Mouse (Mus musculus) kidney, adult 2 months (tissue): ENCODE data around the gene Nmrk1. TPM values are rescaled to one million over a fixed set of nuclear protein-coding genes. Genes with fewer than 3 reads are reported as not detected.

ENCODE experiments used
- DNase-seq: peaks from one replicate; pipeline ENCODE4 v3.0.0; 2021
- H3K27ac ChIP-seq: fragments of 200-500 bp; 2 replicates; pipeline ENCODE4 v1.5.1; 2012; ENCODE audit warnings: low read depth, low read length, control low read depth, inconsistent platforms; ENCODE audit not compliant: insufficient read depth
- H3K27me3 ChIP-seq: fragments of 200-500 bp; replicated peaks from 2 replicates; pipeline ENCODE4 v1.6.1; 2012; ENCODE audit warnings: mild to moderate bottlenecking, moderate library complexity, low read length, inconsistent platforms; ENCODE audit not compliant: control insufficient read depth, insufficient read depth
- H3K36me3 ChIP-seq: fragments of 200-500 bp; 2 replicates; pipeline ENCODE4 v1.6.1; 2012; ENCODE audit warnings: mild to moderate bottlenecking, moderate library complexity, low read length, inconsistent platforms; ENCODE audit not compliant: control insufficient read depth, insufficient read depth
- H3K4me1 ChIP-seq: fragments of 200-500 bp; 2 replicates; pipeline ENCODE4 v1.6.1; 2011; ENCODE audit warnings: low read length; ENCODE audit not compliant: control insufficient read depth, insufficient read depth
- H3K4me3 ChIP-seq: fragments of 200-500 bp; 2 replicates; pipeline ENCODE4 v1.5.1; 2011; ENCODE audit warnings: mild to moderate bottlenecking, low read depth, low read length, control low read depth; ENCODE audit not compliant: insufficient read depth
- CTCF ChIP-seq: fragments of 200-500 bp; conservative IDR thresholded peaks from 2 replicates; pipeline ENCODE4 v1.5.1; 2011; ENCODE audit warnings: low read depth, mild to moderate bottlenecking, control low read depth, low read length, moderate library complexity, mixed read lengths; ENCODE audit not compliant: insufficient read depth, insufficient read length
- POLR2A ChIP-seq: fragments of 200-500 bp; IDR thresholded peaks from one replicate; pipeline ENCODE4 v1.6.1; 2011; ENCODE audit warnings: low read depth, low read length, control low read depth
- WGBS: fragments of 180-500 bp; shearing (Covaris S2); methylation state at CpG from one replicate; pipeline ENCODE4 v1.1.7; 2018; 5-methylcytosine and 5-hydroxymethylcytosine counted together
- polyA plus RNA-seq: library from polyadenylated mRNA; depleted of rRNA; stranded (reverse); fragments of >200 nt; gene quantifications from 2 replicates; pipeline ENCODE4 v1.2.3, GENCODE M21; 2012; rRNA removed

The Nmrk1 gene
- polyA plus RNA-seq, 1 experiment, result 78.6 TPM

DNA sequence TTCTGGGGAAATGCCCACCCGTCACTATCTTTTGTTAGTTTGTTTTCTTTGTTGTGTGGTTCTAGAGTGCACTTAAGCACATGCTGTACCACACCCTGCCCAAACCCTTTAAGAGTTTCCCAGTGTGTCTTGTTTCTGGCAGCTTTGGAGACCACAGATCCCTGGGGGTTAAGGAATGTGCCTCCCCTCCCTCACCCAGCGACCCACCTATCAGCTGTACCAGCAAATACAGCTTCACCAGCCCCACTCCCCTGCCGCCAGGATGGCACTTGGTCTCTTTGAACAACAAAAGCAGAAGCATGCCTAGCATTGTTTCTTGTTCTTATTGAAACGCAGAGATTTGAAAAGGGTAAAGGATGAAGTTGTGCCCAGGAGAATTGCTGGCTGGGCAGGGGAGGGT lies 41.4 kb downstream of the Nmrk1 start:
- no peaks in the 10 kb centered on the region for H3K27me3 ChIP-seq
- H3K27ac ChIP-seq, result no peak overlapping the region
- no peak overlapping the region for H3K4me3 ChIP-seq
- no peak for TF ChIP-seq POLR2A
- TF ChIP-seq CTCF, result no peak
- 66% methylated on average over 4 of the region's 4 CpGs for WGBS
- peaks cover 9% of the 10 kb centered on the region; the same call in 1 of the 2 replicates for H3K4me1 ChIP-seq
- no peaks in the 10 kb centered on the region for H3K36me3 ChIP-seq
- no peak for DNase-seq

DNA sequence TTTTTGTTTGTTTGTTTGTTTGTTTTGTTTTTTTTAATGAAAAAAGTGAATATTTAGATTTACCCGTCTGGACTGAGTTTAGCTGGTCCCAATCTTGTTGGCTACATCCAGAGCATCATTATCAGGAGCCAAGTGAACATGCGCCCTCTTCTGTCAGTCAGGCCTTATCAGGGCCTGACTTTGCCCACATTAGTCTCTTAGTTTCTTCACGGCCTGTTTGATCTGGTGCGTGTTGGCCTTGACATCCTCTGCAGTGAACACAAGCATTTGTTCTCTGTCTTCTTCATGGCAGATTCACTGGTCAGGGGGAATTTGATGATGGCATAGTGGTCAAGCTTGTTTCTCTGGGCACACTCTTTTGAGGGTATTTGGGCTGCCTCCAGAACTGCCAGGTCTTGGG lies 50.4 kb downstream of the Nmrk1 start:
- no peak for DNase-seq
- Histone ChIP-seq H3K4me1 (no peaks in the 10 kb centered on the region), H3K27me3 (no peaks in the 10 kb centered on the region), H3K4me3 (no peak overlapping the region), H3K27ac (no peak overlapping the region), H3K36me3 (no peaks in the 10 kb centered on the region)
- TF ChIP-seq CTCF, result no peak
- 72% methylated on average over 4 of the region's 4 CpGs for WGBS

- Histone ChIP-seq H3K27me3 (no peaks in the 10 kb centered on the region), H3K4me3 (no peak overlapping the region), H3K27ac (no peak overlapping the region), H3K4me1 (no peaks in the 10 kb centered on the region), H3K36me3 (no peaks in the 10 kb centered on the region)
- 68% methylated on average over 3 of the region's 3 CpGs for WGBS
- peak; percentile 54 for DNase-seq
- no peak for TF ChIP-seq POLR2A
- peak; percentile 68 for TF ChIP-seq CTCF
These were observed 55.8 kb downstream of the Nmrk1 start for GRCm38 (mm10) chr19:18687556-18687955.

DNA sequence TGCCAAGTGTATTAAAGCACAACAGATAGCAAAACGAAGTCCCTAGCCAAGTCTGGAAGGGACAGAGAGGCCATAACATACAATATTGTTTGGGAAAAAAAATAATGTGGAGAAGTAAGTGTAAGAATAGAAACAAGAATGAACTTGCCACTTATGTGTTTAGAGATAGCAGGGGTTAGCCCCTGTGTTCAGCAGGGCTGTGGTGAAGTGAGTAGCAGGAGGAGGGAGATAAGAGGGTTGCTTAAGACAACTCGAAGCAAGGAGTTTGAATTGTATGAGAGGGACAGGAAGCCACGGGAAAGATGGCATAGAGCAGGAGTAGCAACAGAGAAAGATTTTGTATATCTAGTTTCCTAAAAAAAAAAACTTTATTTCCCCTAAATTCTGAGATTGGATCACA lies 60.4 kb downstream of the Nmrk1 start:
- H3K4me3 ChIP-seq, result no peak overlapping the region
- no peaks in the 10 kb centered on the region for H3K4me1 ChIP-seq
- H3K27me3 ChIP-seq, result no peaks in the 10 kb centered on the region
- H3K27ac ChIP-seq, result no peak overlapping the region
- TF ChIP-seq POLR2A (no peak), CTCF (no peak)
- 77% methylated on average over 3 of the region's 3 CpGs for WGBS
- H3K36me3 ChIP-seq, result no peaks in the 10 kb centered on the region; the same call in 1 of the 2 replicates
- no peak for DNase-seq

DNA sequence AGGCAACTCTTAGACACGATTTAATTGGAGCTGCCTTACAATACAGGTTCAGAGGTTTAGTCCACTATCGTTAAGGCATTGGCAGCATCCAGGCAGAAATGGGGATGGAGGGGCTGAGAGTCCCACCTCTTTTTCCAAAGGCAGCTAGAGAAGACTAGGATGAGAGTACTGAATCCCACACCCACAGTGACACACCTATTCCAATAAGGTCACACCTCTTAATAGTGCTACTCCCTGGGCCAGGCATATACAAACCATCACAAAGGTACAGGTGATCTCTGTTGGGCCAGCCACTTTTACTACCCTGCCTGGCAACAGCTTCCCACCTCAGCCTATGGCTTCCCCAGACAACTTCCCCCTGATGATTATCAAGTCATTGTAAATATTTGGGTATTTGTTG lies 61.0 kb downstream of the Nmrk1 start:
- 88% methylated on average over 2 of the region's 2 CpGs for WGBS
- no peak overlapping the region for H3K4me3 ChIP-seq
- H3K27ac ChIP-seq, result no peak overlapping the region
- DNase-seq, result no peak
- TF ChIP-seq POLR2A (no peak), CTCF (no peak)
- H3K4me1 ChIP-seq, result no peaks in the 10 kb centered on the region
- H3K36me3 ChIP-seq, result no peaks in the 10 kb centered on the region; the same call in 1 of the 2 replicates
- H3K27me3 ChIP-seq, result no peaks in the 10 kb centered on the region

DNA sequence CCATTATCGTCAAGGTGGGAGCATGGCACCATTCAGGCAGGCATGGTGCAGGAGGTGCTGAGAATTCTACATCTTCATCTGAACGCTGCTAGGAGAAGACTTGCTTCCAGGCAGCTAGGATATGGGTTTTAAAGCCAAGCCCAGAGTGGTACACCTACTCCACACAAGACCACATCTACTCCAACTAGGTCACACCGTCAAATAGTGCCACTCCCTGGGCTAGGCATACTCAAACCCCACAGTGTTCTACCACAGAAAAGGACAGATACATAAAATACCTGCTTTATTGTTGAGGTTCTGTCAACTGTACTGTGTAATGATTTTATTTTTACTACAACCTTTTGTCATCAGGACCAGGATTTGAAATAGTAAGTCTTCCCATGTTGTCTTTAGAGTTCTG lies 63.4 kb downstream of the Nmrk1 start:
- TF ChIP-seq CTCF (no peak), POLR2A (no peak)
- WGBS, result 95% methylated on average over 3 of the region's 3 CpGs

GRCm38 (mm10) chr19:18695552-18695951 lies 63.8 kb downstream of the Nmrk1 start:
- 87% methylated on average over 1 of the region's 1 CpGs for WGBS
- Histone ChIP-seq H3K27ac (no peak overlapping the region), H3K36me3 (no peaks in the 10 kb centered on the region; the same call in none of the 2 replicates), H3K4me1 (no peaks in the 10 kb centered on the region), H3K4me3 (no peak overlapping the region), H3K27me3 (no peaks in the 10 kb centered on the region)
- TF ChIP-seq POLR2A (no peak), CTCF (no peak)
- no peak for DNase-seq

More for the DNA sequence above, 63.4 kb downstream of the Nmrk1 start:
- DNase-seq, result no peak
- Histone ChIP-seq H3K27ac (no peak overlapping the region), H3K27me3 (no peaks in the 10 kb centered on the region), H3K4me3 (no peak overlapping the region), H3K36me3 (no peaks in the 10 kb centered on the region; the same call in 1 of the 2 replicates), H3K4me1 (no peaks in the 10 kb centered on the region)

Other genes with a start within 250 kb of the Nmrk1 start
- 66.0 and 80.0 TPM in 2 replicates for gene Ostf1, start 127 bp upstream of the Nmrk1 start, polyA plus RNA-seq
- 5.9 and 6.3 TPM in 2 replicates for gene Carnmt1, start 38.8 kb downstream of the Nmrk1 start, polyA plus RNA-seq
- 6.2 and 6.5 TPM in 2 replicates for gene D030056L22Rik, start 81.2 kb downstream of the Nmrk1 start, polyA plus RNA-seq
- 1.9 TPM in 2 replicates for gene Trpm6, start 118.0 kb downstream of the Nmrk1 start, polyA plus RNA-seq